Mouse (Mus musculus) limb, embryonic 11.5 days (tissue): Measurements from ENCODE around the gene Akap10. TPM values are rescaled to one million over a fixed set of nuclear protein-coding genes. Genes with fewer than 3 reads are reported as not detected.

Experiments used
- ATAC-seq: fragments of 200-750 bp; cut with Nextera tagmentation; 2 replicates; pipeline ENCODE4 v1.8.0; 2017; ENCODE audit warnings: low read depth; ENCODE audit not compliant: insufficient number of reproducible peaks, low FRiP score, low TSS enrichment
- DNase-seq: peaks from one replicate; pipeline ENCODE4 v3.0.0-alpha.2; 2015; ENCODE audit warnings: low spot score
- H3K27ac ChIP-seq: fragments of 300-500 bp; sonication (generic); replicated peaks from 2 replicates; pipeline ENCODE4 v1.5.1; 2014; ENCODE audit warnings: low read depth, mild to moderate bottlenecking, low read length
- H3K27me3 ChIP-seq: fragments of 300-500 bp; sonication (generic); 2 replicates; pipeline ENCODE4 v1.6.1; 2014; ENCODE audit warnings: mild to moderate bottlenecking, low read length, mixed read lengths; ENCODE audit not compliant: control insufficient read depth, insufficient read depth
- H3K36me3 ChIP-seq: fragments of 300-500 bp; sonication (generic); 2 replicates; pipeline ENCODE4 v1.6.1; 2014; ENCODE audit warnings: mild to moderate bottlenecking, low read length, moderate library complexity, mixed read lengths; ENCODE audit not compliant: control insufficient read depth, insufficient read depth
- H3K4me1 ChIP-seq: fragments of 300-500 bp; sonication (generic); 2 replicates; pipeline ENCODE4 v1.6.1; 2014; ENCODE audit warnings: low read length, mixed read lengths; ENCODE audit not compliant: control insufficient read depth, insufficient read depth
- H3K4me2 ChIP-seq: fragments of 300-500 bp; sonication (generic); 2 replicates; pipeline ENCODE4 v1.6.1; 2014; ENCODE audit warnings: low read depth, mild to moderate bottlenecking, moderate library complexity; ENCODE audit not compliant: severe bottlenecking
- H3K4me3 ChIP-seq: fragments of 300-500 bp; sonication (generic); 2 replicates; pipeline ENCODE4 v1.5.1; 2014; ENCODE audit warnings: low read depth, low read length
- H3K9ac ChIP-seq: fragments of 300-500 bp; sonication (generic); 2 replicates; pipeline ENCODE4 v1.6.1; 2014; ENCODE audit warnings: mild to moderate bottlenecking, low read length
- H3K9me3 ChIP-seq: fragments of 300-500 bp; sonication (generic); 2 replicates; pipeline ENCODE4 v1.6.1; 2016; ENCODE audit warnings: low read length; ENCODE audit not compliant: control insufficient read depth
- WGBS: fragments of 180-500 bp; shearing (Covaris S2); extraction: QIAGEN DNeasy Blood & Tissue Kit; methylation state at CpG from one replicate; pipeline ENCODE4 v1.1.7; 2014; 5-methylcytosine and 5-hydroxymethylcytosine counted together
- polyA plus RNA-seq: library from polyadenylated mRNA; unstranded; fragments of >200 nt; fragmentation: Nextera tagmentation; extraction: Ambion mirVana; gene quantifications from 2 replicates; pipeline ENCODE4 v1.2.1, GENCODE M21; 2014

Gene Akap10
- polyA plus RNA-seq, 1 experiment from 2014 or later: 17.7 TPM

- DNase-seq (no peak), ATAC-seq (no peak)
- H3K4me3 ChIP-seq: no peak overlapping the region
- no peaks in the 10 kb centered on the region for H3K4me1 ChIP-seq
- WGBS: 93% methylated on average over 1 of the region's 1 CpGs
- H3K27me3 ChIP-seq: no peaks in the 10 kb centered on the region
- no peaks in the 10 kb centered on the region for H3K9me3 ChIP-seq
- H3K36me3 ChIP-seq: peaks cover 2% of the 10 kb centered on the region; the same call in 1 of the 2 replicates
- H3K4me2 ChIP-seq: no peak overlapping the region
- H3K27ac ChIP-seq: no peak overlapping the region
- no peak overlapping the region for H3K9ac ChIP-seq
These were observed 6.7 kb downstream of the Akap10 start for GRCm38 (mm10) chr11:61923309-61923708.

- Histone ChIP-seq H3K9ac (no peak overlapping the region), H3K27me3 (no peaks in the 10 kb centered on the region), H3K4me3 (no peak overlapping the region), H3K36me3 (peaks cover 4% of the 10 kb centered on the region; the same call in 1 of the 2 replicates), H3K9me3 (no peaks in the 10 kb centered on the region), H3K27ac (no peak overlapping the region), H3K4me2 (no peak overlapping the region), H3K4me1 (no peaks in the 10 kb centered on the region)
- DNase-seq: no peak
- WGBS: 97% methylated on average over 3 of the region's 3 CpGs
- ATAC-seq: no peak
These were observed 10.3 kb downstream of the Akap10 start for GRCm38 (mm10) chr11:61919702-61920101.

GRCm38 (mm10) chr11:61908315-61908714 is 21.7 kb downstream of the Akap10 start:
- no peak overlapping the region for H3K4me3 ChIP-seq
- H3K27ac ChIP-seq: no peak overlapping the region
- H3K9me3 ChIP-seq: no peaks in the 10 kb centered on the region
- H3K4me1 ChIP-seq: no peaks in the 10 kb centered on the region
- no peaks in the 10 kb centered on the region for H3K27me3 ChIP-seq
- peaks cover 7% of the 10 kb centered on the region; the same call in 1 of the 2 replicates for H3K36me3 ChIP-seq
- no peak overlapping the region for H3K4me2 ChIP-seq
- DNase-seq (no peak), ATAC-seq (no peak)
- H3K9ac ChIP-seq: no peak overlapping the region

GRCm38 (mm10) chr11:61882183-61882582 is 47.9 kb downstream of the Akap10 start:
- Histone ChIP-seq H3K4me3 (no peak overlapping the region), H3K4me1 (no peaks in the 10 kb centered on the region), H3K27ac (no peak overlapping the region), H3K4me2 (no peak overlapping the region), H3K9me3 (no peaks in the 10 kb centered on the region), H3K36me3 (peaks cover 13% of the 10 kb centered on the region), H3K27me3 (no peaks in the 10 kb centered on the region), H3K9ac (no peak overlapping the region)
- WGBS: 79% methylated on average over 5 of the region's 5 CpGs
- ATAC-seq (no peak), DNase-seq (no peak)

GRCm38 (mm10) chr11:61879921-61880320 is 50.1 kb downstream of the Akap10 start:
- Histone ChIP-seq H3K4me2 (no peak overlapping the region), H3K4me3 (no peak overlapping the region), H3K27ac (no peak overlapping the region), H3K27me3 (no peaks in the 10 kb centered on the region), H3K9me3 (no peaks in the 10 kb centered on the region), H3K4me1 (no peaks in the 10 kb centered on the region), H3K36me3 (peaks cover 11% of the 10 kb centered on the region), H3K9ac (no peak overlapping the region)
- DNase-seq (no peak), ATAC-seq (no peak)

- Histone ChIP-seq H3K4me2 (no peak overlapping the region), H3K4me3 (no peak overlapping the region), H3K27ac (no peak overlapping the region), H3K9me3 (no peaks in the 10 kb centered on the region), H3K4me1 (no peaks in the 10 kb centered on the region), H3K9ac (no peak overlapping the region), H3K27me3 (no peaks in the 10 kb centered on the region), H3K36me3 (peaks cover 12% of the 10 kb centered on the region)
- DNase-seq: no peak
- WGBS: 96% methylated on average over 5 of the region's 5 CpGs
- no peak for ATAC-seq
These were observed 58.2 kb downstream of the Akap10 start for GRCm38 (mm10) chr11:61871881-61872280.

- H3K36me3 ChIP-seq: peaks cover under 1% of the 10 kb centered on the region
- no peak overlapping the region for H3K4me3 ChIP-seq
- H3K4me2 ChIP-seq: no peak overlapping the region
- no peaks in the 10 kb centered on the region for H3K9me3 ChIP-seq
- H3K9ac ChIP-seq: no peak overlapping the region
- H3K27me3 ChIP-seq: no peaks in the 10 kb centered on the region
- H3K4me1 ChIP-seq: no peaks in the 10 kb centered on the region
- DNase-seq: no peak
- H3K27ac ChIP-seq: no peak overlapping the region
- ATAC-seq: no peak
These were observed 63.2 kb downstream of the Akap10 start for GRCm38 (mm10) chr11:61866856-61867255.

- ATAC-seq: no peak
- 79% methylated on average over 6 of the region's 6 CpGs for WGBS
- no peak for DNase-seq
- no peaks in the 10 kb centered on the region for H3K36me3 ChIP-seq
- H3K9me3 ChIP-seq: no peaks in the 10 kb centered on the region
- no peaks in the 10 kb centered on the region for H3K4me1 ChIP-seq
- no peaks in the 10 kb centered on the region for H3K27me3 ChIP-seq
- no peak overlapping the region for H3K27ac ChIP-seq
- H3K4me3 ChIP-seq: no peak overlapping the region
- H3K9ac ChIP-seq: no peak overlapping the region
- H3K4me2 ChIP-seq: no peak overlapping the region
These were observed 68.1 kb downstream of the Akap10 start for GRCm38 (mm10) chr11:61861781-61862547.

- DNase-seq (no peak), ATAC-seq (no peak)
- Histone ChIP-seq H3K4me2 (no peak overlapping the region), H3K27ac (no peak overlapping the region), H3K4me3 (no peak overlapping the region), H3K9me3 (no peaks in the 10 kb centered on the region), H3K4me1 (no peaks in the 10 kb centered on the region), H3K27me3 (no peaks in the 10 kb centered on the region), H3K36me3 (no peaks in the 10 kb centered on the region), H3K9ac (no peak overlapping the region)
- WGBS: 75% methylated on average over 1 of the region's 1 CpGs
These were observed 70.7 kb downstream of the Akap10 start for GRCm38 (mm10) chr11:61859316-61859715.
